Mouse (Mus musculus) thymus, postnatal 25 days (tissue): ENCODE results near the gene Mns1.
A peak's percentile ranks its signal among the peaks of the same experiment; 100 is the strongest.
"Not testable (repeated sequence)": the region's sequence is repeated elsewhere in the genome, so short reads cannot be mapped to it uniquely, and the experiment has no call there.

Experiments
- DNase-seq: peaks from one replicate; pipeline ENCODE4 v3.0.0; 2022

Mns1 gene

GRCm38 (mm10) chr9:72437822-72438701, at the start of gene Mns1:
TSS of gene Mns1 (plus strand) at chr9:72438011.
- DNase-seq = peak; percentile 96

- DNase-seq = peak; percentile 58
These were observed 48.9 kb upstream of the Mns1 start for GRCm38 (mm10) chr9:72388934-72389333.

DNA sequence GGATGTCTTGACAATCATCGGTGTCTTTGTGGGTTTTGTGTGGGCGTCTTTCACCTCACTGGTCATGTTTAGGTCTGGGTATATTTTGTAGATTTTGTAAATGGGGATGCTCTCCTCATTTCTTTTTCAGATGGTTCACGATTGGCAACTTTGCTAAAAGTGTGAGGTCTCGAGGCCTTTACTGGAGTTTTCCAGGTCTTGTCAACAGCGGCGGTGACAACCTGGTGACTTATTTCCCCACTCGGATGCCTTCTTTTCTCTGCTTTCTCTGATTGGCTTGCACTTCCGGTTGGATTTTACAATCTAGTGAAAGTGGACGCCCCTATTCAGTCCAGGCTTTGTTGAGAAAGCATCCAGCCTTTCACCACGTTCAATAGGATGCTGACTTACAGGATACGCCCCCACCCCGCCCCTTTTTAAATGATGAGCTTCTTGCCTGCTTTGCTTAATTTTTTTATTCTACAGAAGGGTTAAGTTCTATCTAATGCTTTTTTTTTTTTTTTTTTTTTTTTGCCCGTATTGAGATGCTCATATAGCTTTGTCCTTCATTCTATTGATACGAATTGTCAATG, 48.3 kb upstream of the Mns1 start:
- no peak for DNase-seq

DNA sequence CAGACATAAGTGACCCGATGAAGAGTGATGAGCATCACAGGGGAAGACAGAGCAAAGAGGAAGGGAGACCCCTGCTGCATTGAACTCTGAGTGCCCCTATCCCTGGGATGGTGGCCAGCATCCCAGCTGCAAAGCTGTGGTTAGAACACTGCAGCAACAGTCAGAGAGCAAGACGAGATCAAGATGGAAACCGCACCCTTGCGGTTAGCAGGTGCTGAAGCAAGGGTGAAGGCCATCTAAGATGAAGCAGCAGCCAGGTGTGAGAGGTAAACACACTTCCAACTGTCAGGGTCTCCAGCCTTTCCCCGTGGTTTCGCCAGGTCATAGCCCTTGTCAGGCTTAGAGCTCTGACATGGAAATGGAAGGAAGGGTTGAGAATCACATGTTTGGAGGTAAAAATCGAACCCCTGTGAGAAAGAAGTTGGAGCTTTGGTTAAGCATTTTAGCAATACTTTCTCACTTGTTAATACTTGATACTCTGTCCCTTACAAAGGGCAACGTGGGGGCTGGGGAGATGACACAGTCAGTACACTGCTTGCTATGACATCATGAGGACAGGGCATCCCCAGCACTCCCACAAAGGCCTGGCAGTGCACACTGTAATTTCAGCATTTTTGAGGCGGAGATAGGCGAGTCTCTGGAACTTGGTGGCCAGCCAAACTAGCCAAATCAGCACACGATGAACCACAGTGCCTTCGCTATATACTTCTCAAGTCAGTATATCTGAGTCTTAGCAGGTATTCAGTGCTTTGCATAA, 47.3 kb upstream of the Mns1 start:
- DNase-seq = peak; percentile 89

- DNase-seq = no peak
These were observed 45.1 kb upstream of the Mns1 start for GRCm38 (mm10) chr9:72392686-72393085.

- no peak for DNase-seq
These were observed 44.6 kb upstream of the Mns1 start for GRCm38 (mm10) chr9:72393238-72393637.

DNA sequence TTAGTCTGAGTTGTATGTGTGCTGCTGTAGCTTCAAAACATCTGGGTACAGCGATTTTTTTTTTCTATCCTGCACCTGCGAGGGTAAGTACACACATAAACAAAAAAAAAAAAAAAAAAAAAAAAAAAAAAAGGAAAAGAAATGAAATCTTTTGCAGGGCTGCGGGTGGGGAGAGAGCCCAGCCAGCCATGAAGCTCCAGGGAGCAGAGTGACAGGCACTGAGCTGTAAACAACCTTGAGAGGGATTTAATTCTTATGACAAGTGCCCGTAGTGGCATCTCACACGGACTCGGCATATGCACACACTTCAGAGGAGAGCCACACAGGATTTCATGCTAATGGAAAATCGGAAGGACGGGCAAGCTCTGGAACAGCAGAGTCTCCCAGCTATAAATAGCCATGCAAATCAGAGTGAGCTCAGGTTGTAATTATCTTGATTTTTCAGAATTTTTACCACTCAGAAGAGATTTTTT, 43.9 kb upstream of the Mns1 start:
- DNase-seq = peak; percentile 69

- DNase-seq = no peak
These were observed 37.7 kb upstream of the Mns1 start for GRCm38 (mm10) chr9:72400121-72400520.

DNA sequence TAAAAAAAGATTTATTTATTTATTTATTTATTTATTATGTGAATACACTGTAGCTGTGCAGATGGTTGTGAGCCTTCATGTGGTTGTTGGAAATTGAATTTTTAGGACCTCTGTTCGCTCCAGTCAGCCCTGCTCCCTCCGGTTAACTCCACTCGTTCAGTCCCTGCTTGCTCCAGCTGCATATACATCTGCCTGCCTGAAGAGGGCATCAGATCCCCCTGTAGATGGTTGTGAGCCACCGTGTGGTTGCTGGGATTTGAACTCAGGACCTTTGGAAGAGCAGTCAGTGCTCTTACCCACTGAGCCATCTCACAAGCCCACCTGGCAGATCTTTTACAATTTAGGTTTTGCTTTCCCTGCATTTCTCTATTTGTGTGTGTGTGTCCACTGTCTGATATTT, 36.0 kb upstream of the Mns1 start:
- not testable (repeated sequence) for DNase-seq

DNA sequence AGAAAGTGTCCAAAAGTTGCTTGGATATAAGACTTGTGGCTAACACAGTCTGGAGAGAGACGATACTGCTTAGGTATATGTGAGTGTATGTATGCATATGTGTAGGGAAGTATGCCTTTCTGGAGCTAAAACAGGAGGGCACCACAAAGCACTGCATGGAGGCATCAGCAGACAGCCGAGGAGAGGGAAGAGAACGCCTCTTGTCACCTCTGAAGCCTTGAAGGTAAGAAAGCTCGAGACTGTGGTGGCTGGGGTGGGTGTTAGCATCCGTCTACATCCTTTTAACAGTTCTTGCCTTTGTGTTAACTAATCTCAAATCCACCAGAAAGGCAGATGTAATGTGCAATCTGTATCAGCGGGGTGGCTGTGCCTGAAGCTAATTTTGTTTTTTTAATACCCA, 34.4 kb upstream of the Mns1 start:
- DNase-seq = peak; percentile 68

DNA sequence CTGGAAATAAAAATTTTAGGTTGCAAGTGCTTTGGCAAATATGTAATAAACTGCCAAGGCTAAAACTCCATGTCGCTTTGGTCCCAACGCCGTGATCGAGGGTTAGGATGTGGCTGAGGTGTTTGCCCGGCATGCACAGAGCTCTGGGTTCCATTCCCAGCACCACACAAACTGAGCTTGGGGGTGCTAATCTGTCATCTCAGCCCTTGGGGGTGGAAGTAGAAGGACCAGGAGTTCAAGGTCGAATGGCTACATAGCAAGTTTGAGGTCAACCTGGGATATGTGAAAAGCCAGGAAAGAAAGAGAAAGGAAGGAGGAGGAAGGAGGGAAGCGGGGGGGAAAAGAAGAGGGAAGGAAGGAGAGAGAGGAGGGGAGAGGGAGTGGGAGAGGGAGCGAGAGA, 33.4 kb upstream of the Mns1 start:
- DNase-seq = no peak

DNA sequence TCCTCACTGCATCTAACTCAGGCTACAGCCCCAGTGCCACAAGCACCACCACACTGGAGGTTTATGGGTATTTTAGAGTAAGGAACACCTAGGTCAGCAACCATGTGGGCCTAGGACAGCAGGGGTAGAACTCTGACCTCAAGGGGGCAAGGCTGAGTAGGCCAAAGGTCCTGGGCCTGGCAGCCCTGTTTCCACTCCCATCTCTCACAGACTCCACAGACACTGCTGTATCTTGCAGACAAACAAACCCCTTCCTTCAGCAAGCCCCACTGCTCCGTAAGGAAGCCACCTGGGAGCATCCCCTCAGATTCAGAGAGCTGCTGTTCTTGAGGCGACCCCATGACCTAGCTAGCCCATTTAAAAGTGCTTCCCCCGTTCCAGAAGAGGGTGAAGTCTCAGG, 32.9 kb upstream of the Mns1 start:
- peak; percentile 49 for DNase-seq

- peak; percentile 55 for DNase-seq
These were observed 31.8 kb upstream of the Mns1 start for GRCm38 (mm10) chr9:72405882-72406638.

DNA sequence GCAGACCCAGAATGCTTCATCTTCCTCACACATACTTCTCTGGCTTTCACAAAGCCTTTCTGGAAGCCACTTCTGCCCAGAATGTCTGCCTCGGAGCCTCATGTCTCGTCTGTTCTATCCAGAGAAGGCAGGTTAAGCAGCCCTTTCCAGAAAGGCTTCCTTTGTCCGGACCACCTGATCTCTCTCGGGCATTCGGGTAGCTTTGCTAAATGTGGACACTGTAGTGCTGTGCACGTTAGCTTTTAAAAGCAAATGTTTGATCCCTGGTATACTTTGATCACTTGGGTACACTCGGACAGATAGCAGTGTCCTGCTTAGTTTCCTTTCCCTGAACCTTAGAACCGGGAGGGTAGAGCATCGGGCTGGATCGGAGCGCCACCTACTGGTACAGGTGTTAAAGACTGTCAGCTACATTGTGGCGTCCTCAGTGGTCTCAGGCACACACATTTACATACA, 29.7 kb upstream of the Mns1 start:
- DNase-seq = peak; percentile 93

DNA sequence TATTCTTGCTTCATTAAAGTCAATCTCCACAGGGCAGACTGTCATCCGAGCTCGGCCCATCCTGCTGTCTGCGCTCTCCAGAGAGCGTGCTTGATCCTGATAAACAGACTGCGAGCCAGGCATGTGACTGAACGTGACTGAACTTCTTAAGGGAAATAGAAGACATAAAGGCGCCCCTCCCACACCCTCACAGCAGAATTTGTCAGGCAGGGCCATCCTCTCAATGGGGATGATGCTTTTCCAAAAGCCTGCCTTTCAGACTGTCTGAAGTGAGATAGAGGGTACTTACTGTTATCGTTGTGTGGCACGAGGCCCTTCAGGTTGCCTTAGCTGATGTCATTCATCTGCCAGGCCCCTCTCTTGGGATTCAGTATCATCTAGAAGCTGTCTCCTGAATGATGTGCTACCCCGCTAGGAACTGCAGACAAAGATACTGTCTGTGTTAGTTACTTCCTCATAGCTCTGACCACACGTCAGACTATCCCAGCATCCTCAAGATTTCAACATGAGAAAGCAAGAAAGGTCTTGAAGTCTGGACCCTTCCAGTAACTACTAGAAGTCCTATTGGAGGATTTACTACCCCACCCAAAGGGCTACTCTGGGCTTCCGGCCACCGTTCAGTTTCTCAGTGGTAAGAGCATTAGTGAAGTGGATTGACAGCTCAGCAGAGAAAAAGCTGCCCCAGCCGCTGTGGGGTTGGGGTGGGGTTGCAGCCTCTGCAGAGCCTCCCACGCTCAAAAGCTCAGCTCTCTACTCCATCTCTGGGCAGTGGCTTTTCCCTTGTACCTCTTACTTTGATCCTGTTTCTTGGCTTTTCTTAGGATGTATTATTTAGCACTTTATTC, 28.2 kb upstream of the Mns1 start:
- peak; percentile 62 for DNase-seq

DNA sequence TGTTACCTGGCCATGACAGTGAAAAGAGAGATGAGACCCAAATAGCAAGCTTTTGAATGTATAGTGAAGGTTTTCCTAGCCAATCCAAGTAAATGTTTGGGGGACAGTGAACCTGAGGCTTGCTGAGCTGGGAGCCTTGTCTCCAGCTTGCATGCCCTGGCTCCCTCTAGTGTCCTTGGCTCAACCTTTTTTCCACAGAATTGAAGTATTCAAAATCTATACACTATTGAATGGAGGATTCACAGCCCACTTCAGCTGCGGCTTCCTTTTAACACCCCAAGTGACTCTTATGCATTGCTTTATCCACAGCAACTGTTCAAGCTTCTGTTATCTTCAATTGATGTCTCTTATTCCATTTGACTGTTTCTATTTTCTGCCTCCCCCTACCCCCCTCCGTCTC, 26.1 kb upstream of the Mns1 start:
- peak; percentile 56 for DNase-seq

DNA sequence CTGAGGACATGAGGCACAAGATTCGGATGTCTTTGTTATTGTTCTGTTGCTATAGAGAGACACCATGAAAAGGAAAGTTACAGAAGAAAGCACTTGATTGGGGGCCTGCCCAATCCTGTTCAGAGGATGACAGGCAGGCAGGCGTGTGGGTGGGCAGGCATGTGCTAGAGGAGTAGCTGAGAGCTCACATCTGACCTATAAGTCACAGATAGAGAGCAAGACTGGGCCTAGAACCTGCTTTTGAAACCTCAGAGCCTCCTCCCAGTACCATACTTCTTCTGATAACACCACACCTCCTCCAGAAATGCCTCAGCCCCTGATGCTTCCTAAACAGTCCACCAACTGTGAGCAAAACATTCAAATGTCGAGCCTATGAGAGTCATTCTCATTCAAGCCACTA, 19.4 kb upstream of the Mns1 start:
- DNase-seq = no peak

- DNase-seq = no peak
These were observed 17.3 kb upstream of the Mns1 start for GRCm38 (mm10) chr9:72420490-72420889.

- DNase-seq = no peak
These were observed 15.5 kb upstream of the Mns1 start for GRCm38 (mm10) chr9:72422284-72422683.

DNA sequence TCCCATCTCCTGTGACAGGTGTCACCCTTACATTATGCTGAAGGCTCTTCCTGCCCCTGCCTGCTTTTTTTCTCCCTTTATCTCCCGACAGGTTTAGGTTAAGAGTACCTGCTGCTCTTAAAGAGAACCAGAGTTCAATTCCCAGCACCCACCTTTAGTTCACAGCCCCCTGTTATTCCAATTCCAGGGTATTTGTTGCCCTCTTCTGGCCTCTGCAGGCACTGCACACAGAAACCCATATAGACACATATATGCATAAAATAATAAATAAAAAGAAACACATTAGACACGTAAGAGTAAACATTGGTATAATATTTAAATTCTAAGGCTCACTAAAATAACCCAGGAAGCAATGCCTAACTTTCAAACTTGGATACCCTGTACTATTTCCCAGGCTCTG, 15.1 kb upstream of the Mns1 start:
- no peak for DNase-seq

GRCm38 (mm10) chr9:72425300-72425850, 12.4 kb upstream of the Mns1 start:
- DNase-seq = no peak
